In the genomic region with DNA sequence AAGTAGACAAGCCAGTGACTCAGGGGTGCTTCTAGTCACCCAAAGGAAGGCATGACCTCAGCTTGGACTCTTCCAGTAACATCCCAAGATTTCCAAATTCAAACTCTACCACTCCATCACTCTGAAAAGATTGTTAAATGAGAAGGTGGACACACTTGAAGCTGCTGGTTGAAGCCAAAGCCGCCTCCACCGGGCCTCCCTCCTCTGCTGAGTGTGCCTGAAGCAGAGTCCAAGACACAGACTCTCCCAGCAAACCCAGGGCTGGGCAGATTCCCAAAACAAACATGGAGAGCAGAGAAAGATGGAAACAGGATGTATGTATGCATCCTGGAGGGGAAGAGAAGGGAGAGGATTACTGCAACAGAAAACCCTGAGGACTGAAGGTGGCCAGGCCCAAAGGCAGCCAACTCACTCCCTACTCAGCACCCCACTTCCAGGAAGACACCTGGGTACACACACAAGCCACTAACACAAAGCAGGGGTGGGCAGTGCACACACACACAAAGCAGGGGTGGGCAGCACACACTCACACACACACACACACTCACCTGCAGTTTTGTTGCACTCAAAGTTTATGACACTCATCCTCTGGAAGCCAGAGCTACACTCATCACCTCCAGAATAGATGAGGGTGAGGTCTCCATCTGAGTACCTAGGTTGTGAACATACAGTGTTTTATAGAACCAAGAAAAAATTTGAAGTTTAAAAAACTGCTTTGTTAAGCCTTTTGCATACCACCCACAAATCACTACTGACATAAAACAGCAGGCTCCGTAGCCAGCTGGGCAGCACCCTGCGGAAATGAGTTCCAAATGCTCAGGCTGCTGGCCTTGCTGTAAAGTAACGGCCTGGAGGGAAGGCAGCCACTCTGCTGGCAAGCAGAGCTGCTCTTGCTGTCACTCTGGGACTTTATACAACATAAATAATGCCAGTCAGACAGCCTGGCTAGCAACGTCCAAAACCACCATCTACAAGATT, we compare ENCODE assay signal across 1 mouse cellular context.
TF ChIP-seq lines count a peak whose summit lies in the region.

No protein-coding gene starts in this region.

TF ChIP-seq in MEL, 35 proteins besides CTCF, POLR2A, EP300 and RAD21 (continued from another document):
- TF ChIP-seq MAFK (IDR thresholded peaks at IDR 0.05; ENCODE audit: borderline replicate concordance, low read depth, low read length): no peak
- TF ChIP-seq JUND (IDR thresholded peaks at IDR 0.05; ENCODE audit: low read depth, low read length): no peak
- TF ChIP-seq NRF1 (IDR thresholded peaks at IDR 0.05; ENCODE audit: insufficient read depth, low read depth, low read length, poor library complexity, severe bottlenecking): no peak
- TF ChIP-seq MAX (IDR thresholded peaks at IDR 0.05; ENCODE audit: low read length): no peak
- TF ChIP-seq RCOR1 (IDR thresholded peaks at IDR 0.05; ENCODE audit: low read depth, low read length): no peak
